Mouse (Mus musculus) kidney, adult 9 months (tissue): ENCODE measurements around the gene Fam183b.
"Not testable (repeated sequence)": the region's sequence is repeated elsewhere in the genome, so short reads cannot be mapped to it uniquely, and the experiment has no call there.

Experiments
- DNase-seq: peaks from one replicate; pipeline ENCODE4 v3.0.0; 2022

The Fam183b gene

GRCm38 (mm10) chr11:58801558-58802228 lies at the start of gene Fam183b:
Gene Fam183b (minus strand): TSS chr11:58801960.
- DNase-seq: no peak

- no peak for DNase-seq
Observed at GRCm38 (mm10) chr11:58849731-58850130, 48.0 kb upstream of the Fam183b start.

- no peak for DNase-seq
Observed at GRCm38 (mm10) chr11:58847636-58848035, 45.9 kb upstream of the Fam183b start.

GRCm38 (mm10) chr11:58846919-58847461 lies 45.2 kb upstream of the Fam183b start, which contains the start of gene Gm12258:
Gene Gm12258 (plus strand): TSS chr11:58847158.
- DNase-seq: peak; percentile 99

- DNase-seq: not testable (repeated sequence)
Observed at GRCm38 (mm10) chr11:58838951-58839350, 37.2 kb upstream of the Fam183b start, which contains the start of gene Olfr311. Gene Olfr311 (plus strand): TSS chr11:58839251.

- not testable (repeated sequence) for DNase-seq
Observed at GRCm38 (mm10) chr11:58832541-58832940, 30.8 kb upstream of the Fam183b start.

DNA sequence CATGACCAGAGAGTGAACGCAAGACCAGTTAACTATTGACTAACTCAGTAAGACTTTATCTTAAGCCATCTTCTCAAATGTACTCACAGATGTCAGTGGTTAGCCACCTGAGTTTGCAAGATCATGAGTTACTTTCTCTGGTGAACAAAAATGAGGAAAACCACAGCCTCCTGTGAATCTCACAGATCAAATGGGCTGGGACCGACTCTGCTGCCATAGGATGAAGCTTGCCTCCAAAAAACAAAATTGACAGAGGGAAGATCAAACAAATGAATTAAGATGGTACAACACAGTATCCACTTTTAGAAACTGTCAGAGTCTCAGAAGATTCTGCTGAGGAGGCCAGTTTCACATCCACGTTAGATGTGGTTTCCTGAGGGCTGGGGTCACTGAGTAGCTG lies 28.0 kb upstream of the Fam183b start:
- DNase-seq: no peak

GRCm38 (mm10) chr11:58828937-58829336 lies 27.2 kb upstream of the Fam183b start, which contains the start of gene Olfr312:
Gene Olfr312 (plus strand): TSS chr11:58829237.
- DNase-seq: not testable (repeated sequence)

- DNase-seq: no peak
Observed at GRCm38 (mm10) chr11:58815676-58816075, 13.9 kb upstream of the Fam183b start.

- not testable (repeated sequence) for DNase-seq
Observed at GRCm38 (mm10) chr11:58814700-58815099, 12.9 kb upstream of the Fam183b start, which contains the start of gene Olfr313. Gene Olfr313 (plus strand): TSS chr11:58815000.

DNA sequence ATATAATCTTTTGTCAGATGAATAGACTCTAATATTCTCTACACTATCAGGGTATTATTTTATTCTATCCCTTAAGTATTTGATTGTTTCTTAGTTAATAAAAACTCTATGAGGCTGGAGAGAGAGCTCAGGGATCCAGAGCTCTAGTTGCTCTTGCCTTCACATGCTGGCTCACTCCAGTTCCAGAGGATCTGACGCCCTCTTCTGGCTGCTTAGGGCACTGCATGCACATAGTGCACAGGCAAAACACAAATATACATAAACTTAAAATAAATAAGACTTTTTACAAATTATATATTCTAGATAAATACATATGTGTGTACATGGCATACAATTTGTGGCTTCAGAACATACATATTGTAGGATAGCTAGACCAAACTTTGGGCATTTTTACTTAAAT lies 10.2 kb upstream of the Fam183b start:
- no peak for DNase-seq

DNA sequence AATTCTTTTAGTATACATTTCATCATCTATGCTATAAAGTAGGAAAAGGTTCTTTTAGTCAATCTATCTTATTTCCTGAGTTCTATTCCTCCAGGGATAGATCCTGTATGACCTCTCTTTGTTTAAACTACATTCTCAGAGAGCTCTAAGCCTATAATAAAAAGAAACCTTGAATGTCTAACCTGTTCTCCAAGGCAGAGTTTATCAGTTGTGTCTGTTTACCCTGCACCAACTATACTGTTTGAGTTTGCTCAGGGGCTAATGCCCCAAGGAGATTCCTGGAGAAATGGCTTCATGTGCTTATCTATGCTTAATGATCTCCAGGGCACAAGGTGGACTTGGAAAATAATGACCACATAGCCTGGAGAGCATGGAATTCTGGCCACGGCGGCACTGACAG lies 2.6 kb upstream of the Fam183b start:
- no peak for DNase-seq

- no peak for DNase-seq
Observed at GRCm38 (mm10) chr11:58803871-58804270, 2.1 kb upstream of the Fam183b start.

DNA sequence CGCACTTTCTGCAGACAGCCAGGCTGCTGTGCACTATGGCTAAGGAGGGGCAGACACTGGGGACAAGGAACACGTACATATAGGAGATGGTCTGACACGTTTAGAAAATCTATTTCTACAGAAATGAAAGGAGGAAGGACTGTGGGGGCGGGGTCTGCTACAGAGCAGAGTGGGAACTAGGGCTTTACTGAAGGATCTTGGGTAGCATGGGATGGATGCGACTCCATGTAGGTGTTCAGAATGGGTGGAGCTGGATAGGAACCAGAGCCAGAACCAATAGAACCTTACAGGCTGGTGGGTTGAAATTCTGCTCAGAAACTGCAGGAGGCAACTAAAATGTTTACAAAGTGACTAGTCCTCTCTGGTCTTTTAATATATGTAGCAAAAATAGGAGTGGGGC lies 2.0 kb downstream of the Fam183b start:
- no peak for DNase-seq

- DNase-seq: no peak
Observed at GRCm38 (mm10) chr11:58796850-58797249, 4.9 kb downstream of the Fam183b start.

GRCm38 (mm10) chr11:58795856-58796255 lies 5.9 kb downstream of the Fam183b start:
- no peak for DNase-seq

DNA sequence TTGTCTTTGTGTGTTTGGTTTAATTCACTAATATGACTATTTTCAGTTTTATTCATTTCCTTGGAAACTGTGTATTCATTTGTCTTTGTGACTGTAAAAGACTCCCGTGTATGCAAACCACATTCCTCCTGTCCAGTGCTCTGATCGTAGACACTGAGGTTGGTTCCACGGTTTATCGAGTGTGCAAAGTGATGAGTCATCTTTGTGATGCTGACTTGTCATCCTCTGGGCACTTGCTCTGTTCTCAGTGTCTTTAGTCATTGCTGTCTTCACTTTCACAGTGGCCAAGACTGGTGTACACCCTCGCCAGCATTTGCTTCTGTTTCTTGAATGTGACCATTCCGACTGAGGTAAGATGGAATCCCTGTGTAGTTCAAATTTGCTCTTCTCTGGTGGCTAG lies 11.1 kb downstream of the Fam183b start:
- DNase-seq: no peak

GRCm38 (mm10) chr11:58790053-58790452 lies 11.7 kb downstream of the Fam183b start:
- DNase-seq: no peak

GRCm38 (mm10) chr11:58789532-58789931 lies 12.2 kb downstream of the Fam183b start:
- no peak for DNase-seq

- no peak for DNase-seq
Observed at GRCm38 (mm10) chr11:58788346-58788745, 13.4 kb downstream of the Fam183b start.

DNA sequence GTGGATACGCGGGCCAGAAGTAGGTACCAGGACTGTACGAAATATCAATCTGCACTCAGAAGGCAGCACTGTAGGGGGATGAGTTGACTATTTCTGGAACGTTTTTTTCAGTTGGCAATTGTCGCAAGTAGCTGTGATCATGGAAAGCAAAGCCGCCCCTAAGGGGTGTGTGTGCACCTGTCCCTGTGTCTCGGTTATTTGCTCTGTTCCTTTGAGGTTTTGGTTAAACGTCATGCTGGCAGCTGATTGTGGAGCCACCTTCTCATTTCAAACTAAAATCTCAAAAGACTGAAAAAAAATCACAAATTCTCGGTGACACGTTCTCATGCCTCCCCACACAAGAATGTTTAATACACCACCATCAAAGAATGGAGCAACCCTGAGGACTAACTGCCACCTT lies 14.1 kb downstream of the Fam183b start:
- no peak for DNase-seq

DNA sequence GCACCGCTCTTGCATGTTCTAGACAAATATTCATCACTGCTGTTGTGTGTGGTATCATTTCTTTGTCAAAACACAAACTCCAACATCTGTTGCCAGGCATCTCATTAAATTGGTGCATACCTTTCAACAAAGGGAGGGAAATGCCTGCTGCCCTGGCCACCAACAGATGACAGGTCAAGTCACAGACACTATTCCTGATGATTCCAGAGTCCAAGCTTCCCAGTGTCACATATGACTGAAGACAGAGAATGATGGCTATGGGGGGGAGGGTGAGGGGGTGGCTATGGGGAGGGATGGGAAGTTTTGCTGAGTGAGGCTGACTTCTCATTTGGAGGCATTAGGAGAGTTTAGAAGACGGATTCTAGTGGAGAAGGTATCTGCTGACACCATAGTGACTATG lies 17.6 kb downstream of the Fam183b start:
- no peak for DNase-seq

DNA sequence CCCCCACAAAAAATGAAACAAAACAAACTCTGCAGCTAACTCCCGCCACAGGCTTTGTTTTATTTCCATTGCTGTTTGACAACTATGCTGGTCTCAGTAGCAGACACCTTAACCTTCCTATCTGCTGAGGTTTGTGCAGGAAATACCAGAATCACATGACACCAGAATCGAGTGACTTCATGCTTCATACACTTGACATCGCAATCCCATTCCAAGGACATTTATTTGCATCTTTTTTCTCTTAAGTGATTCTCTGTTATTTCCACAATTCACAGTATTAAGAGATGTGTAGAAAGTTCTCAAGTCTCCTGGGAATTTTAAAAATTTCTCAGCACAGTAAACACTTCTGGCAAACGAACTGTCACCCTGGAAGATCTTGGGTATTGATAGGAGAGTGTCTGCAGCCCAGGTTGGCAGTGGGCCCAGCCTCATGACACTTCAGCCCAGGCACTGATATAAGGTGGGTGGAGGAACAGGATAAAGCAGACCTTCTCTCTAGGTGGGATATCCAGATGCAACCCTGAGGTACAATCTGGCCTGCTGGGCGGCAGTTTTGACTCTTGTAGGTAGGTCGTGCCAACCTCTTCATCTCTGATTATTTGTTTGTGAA lies 19.2 kb downstream of the Fam183b start, which contains the start of gene Olfr314:
Gene Olfr314, plus strand, starts transcription at position 473 of the 610 bp plus-strand sequence.
- DNase-seq: no peak

DNA sequence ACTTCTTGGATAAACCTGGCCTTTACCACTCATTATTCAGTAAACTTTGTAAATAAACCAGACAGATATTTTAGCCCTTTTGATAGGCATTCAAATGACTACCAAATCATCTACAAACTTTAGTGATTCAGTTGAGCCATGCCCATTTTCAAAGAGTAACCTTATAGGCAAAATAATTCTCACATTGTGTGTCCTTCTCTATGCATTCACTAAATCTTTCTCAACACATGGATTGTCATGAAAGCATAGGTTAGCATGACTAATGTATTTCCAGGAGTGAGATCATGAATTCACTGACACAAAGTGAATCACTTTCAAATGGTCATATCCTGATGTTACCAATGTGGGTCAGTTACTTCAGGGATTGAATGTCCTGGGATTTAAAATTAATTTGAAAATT lies 28.9 kb downstream of the Fam183b start, which contains the start of gene Olfr315:
Gene Olfr315, plus strand, starts transcription at position 301 of the 400 bp plus-strand sequence.
- DNase-seq: no peak
